ENCODE assay signal across 18 mouse cellular contexts in the genomic region with DNA sequence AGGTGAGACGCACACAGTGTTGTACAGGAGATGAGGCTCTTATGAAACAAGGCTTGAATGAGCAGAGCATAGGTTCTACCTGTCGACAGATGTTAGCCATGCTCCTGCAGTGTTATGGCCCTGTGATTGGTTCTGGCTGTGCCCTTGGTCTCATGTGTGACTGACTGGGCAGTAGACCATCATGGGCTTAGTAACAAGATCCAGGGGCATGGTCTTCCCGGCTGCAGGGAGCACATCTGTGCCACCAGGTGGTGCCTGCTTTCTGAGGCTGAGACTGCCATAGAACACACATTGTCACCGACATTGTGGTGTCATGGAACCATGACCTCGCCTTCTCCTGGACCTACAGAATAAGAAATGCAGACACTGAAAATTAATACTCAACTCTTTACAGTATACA. TPM values are rescaled to one million over a fixed set of nuclear protein-coding genes. Genes with fewer than 3 reads are reported as not detected.
DNase-seq lines count a peak whose midpoint lies in the region; ATAC-seq and TF ChIP-seq lines count a peak whose summit lies in the region.
"Had no signal": no experiment of that assay in that cellular context is flagged by ENCODE, and none has a peak within 500 bp of the region (broad histone marks: within the 10 kb centered on the region; RNA-seq: fewer than 3 reads in every experiment).

No protein-coding gene starts in this region.

- WGBS in hindbrain, postnatal 0 days, result 72% methylated on average over 5 of the region's 5 CpGs
- WGBS in hindbrain, embryonic 14.5 days, result 75% methylated on average over 5 of the region's 5 CpGs
- 74% methylated on average over 5 of the region's 5 CpGs for WGBS in lung, postnatal 0 days

- H3K9ac ChIP-seq in hindbrain, postnatal 0 days (replicated peaks; ENCODE audit: low read length), result no peak overlapping the region
- no peak overlapping the region for H3K9ac ChIP-seq in hindbrain, embryonic 14.5 days
- H3K9ac ChIP-seq in lung, postnatal 0 days (replicated peaks; ENCODE audit: low read depth), result no peak overlapping the region
- H3K9ac ChIP-seq: embryonic facial prominence, embryonic 15.5 days; forebrain, embryonic 12.5 days; neural tube, embryonic 15.5 days had no signal

- no peaks in the 10 kb centered on the region for H3K4me1 ChIP-seq in hindbrain, postnatal 0 days (ENCODE audit: insufficient read depth, low read length)
- H3K4me1 ChIP-seq in hindbrain, embryonic 14.5 days (replicated peaks; ENCODE audit: control insufficient read depth, insufficient read depth, low read length), result no peaks in the 10 kb centered on the region
- no peaks in the 10 kb centered on the region for H3K4me1 ChIP-seq in lung, postnatal 0 days (ENCODE audit: insufficient read depth, low read depth, low read length)
- no peaks in the 10 kb centered on the region for H3K4me1 ChIP-seq in embryonic fibroblast, embryonic 13.5 days (ENCODE audit: control insufficient read depth, insufficient read depth, low read length)
- H3K4me1 ChIP-seq: embryonic facial prominence, embryonic 15.5 days; forebrain, embryonic 12.5 days; neural tube, embryonic 15.5 days had no signal

- TF ChIP-seq CTCF in hindbrain, postnatal 0 days (IDR thresholded peaks at IDR 0.05; ENCODE audit: low read depth), result peak; percentile 28; the same call in 1 of the 2 replicates
- peak; percentile 34 for TF ChIP-seq CTCF in lung, postnatal 0 days (IDR thresholded peaks at IDR 0.05)
- TF ChIP-seq CTCF in embryonic fibroblast, embryonic 13.5 days (IDR thresholded peaks at IDR 0.05; ENCODE audit: borderline replicate concordance, insufficient read depth, low read length), result 0 out of 2 replicates have a peak, but pooled peaks have one; percentile 8

- H3K4me3 ChIP-seq in hindbrain, postnatal 0 days (ENCODE audit: low read length), result no peak overlapping the region
- H3K4me3 ChIP-seq in hindbrain, embryonic 14.5 days (replicated peaks; ENCODE audit: low read length), result no peak overlapping the region
- H3K4me3 ChIP-seq in lung, postnatal 0 days (ENCODE audit: low read depth, low read length), result no peak overlapping the region
- no peak overlapping the region for H3K4me3 ChIP-seq in embryonic fibroblast, embryonic 13.5 days (ENCODE audit: insufficient read depth, low read length)
- H3K4me3 ChIP-seq: embryonic facial prominence, embryonic 15.5 days; forebrain, embryonic 12.5 days; neural tube, embryonic 15.5 days had no signal

- no peak overlapping the region for H3K4me2 ChIP-seq in hindbrain, postnatal 0 days (ENCODE audit: low read depth, low read length)
- no peak overlapping the region for H3K4me2 ChIP-seq in hindbrain, embryonic 14.5 days (replicated peaks)
- H3K4me2 ChIP-seq in lung, postnatal 0 days (replicated peaks; ENCODE audit: low read depth, low read length), result no peak overlapping the region
- H3K4me2 ChIP-seq: embryonic facial prominence, embryonic 15.5 days; forebrain, embryonic 12.5 days; heart, embryonic 11.5 days; neural tube, embryonic 15.5 days had no signal

- H3K36me3 ChIP-seq in hindbrain, postnatal 0 days (ENCODE audit: insufficient read depth, low read length), result peaks cover 35% of the 10 kb centered on the region
- peaks cover 64% of the 10 kb centered on the region for H3K36me3 ChIP-seq in hindbrain, embryonic 14.5 days (replicated peaks; ENCODE audit: control insufficient read depth, insufficient read depth)
- peaks cover 30% of the 10 kb centered on the region for H3K36me3 ChIP-seq in lung, postnatal 0 days (ENCODE audit: insufficient read depth, low read length)

- no peaks in the 10 kb centered on the region for H3K27me3 ChIP-seq in hindbrain, postnatal 0 days (ENCODE audit: insufficient read depth, low read length)
- H3K27me3 ChIP-seq in hindbrain, embryonic 14.5 days (ENCODE audit: control insufficient read depth, insufficient read depth, low read length), result no peaks in the 10 kb centered on the region
- H3K27me3 ChIP-seq in lung, postnatal 0 days (replicated peaks; ENCODE audit: insufficient read depth, low read length), result no peaks in the 10 kb centered on the region
- H3K27me3 ChIP-seq: embryonic facial prominence, embryonic 15.5 days; forebrain, embryonic 12.5 days; neural tube, embryonic 15.5 days had no signal

- no peaks in the 10 kb centered on the region for H3K9me3 ChIP-seq in hindbrain, postnatal 0 days (ENCODE audit: low read length)
- H3K9me3 ChIP-seq in hindbrain, embryonic 14.5 days (ENCODE audit: control insufficient read depth, low read length), result no peaks in the 10 kb centered on the region
- no peaks in the 10 kb centered on the region for H3K9me3 ChIP-seq in lung, postnatal 0 days (ENCODE audit: low read length)
- H3K9me3 ChIP-seq: embryonic facial prominence, embryonic 15.5 days; forebrain, embryonic 12.5 days; neural tube, embryonic 15.5 days had no signal

- no peak for ATAC-seq in CD4-positive, CD25-positive, alpha-beta regulatory T cell, adult 4 months
- no peak for ATAC-seq in hindbrain, postnatal 0 days
- ATAC-seq in hindbrain, embryonic 14.5 days (ENCODE audit: low FRiP score), result no peak
- no peak for ATAC-seq in lung, postnatal 0 days
- no peak for ATAC-seq in activated CD4-positive, CD25-positive, alpha-beta regulatory T cell, adult 4 months
- ATAC-seq: inflammation-experienced regulatory T-cells, adult 6 months had no signal

- no peak for TF ChIP-seq EP300 in lung, postnatal 0 days (IDR thresholded peaks at IDR 0.05)

- DNase-seq in CD4-positive, CD25-positive, alpha-beta regulatory T cell, adult 2 months (ENCODE audit: low read depth, low spot score), result peak; percentile 26
- DNase-seq in hindbrain, postnatal 0 days (ENCODE audit: low spot score), result no peak
- no peak for DNase-seq in hindbrain, embryonic 14.5 days (ENCODE audit: low spot score)
- DNase-seq in lung, postnatal 0 days (ENCODE audit: low spot score), result no peak
- no peak for DNase-seq in lung, postnatal 36 days
- DNase-seq: adrenal gland, adult 8-10 months; cerebellum, adult 18-20 months; lung, adult 2 months; right cerebral cortex, adult 18-20 months; spleen, adult 18-20 months had no signal

- TF ChIP-seq POLR2A in embryonic fibroblast, embryonic 13.5 days (IDR thresholded peaks at IDR 0.05; ENCODE audit: low read depth, low read length), result no peak

- H3K27ac ChIP-seq in hindbrain, postnatal 0 days, result no peak overlapping the region
- H3K27ac ChIP-seq in hindbrain, embryonic 14.5 days, result no peak overlapping the region
- no peak overlapping the region for H3K27ac ChIP-seq in lung, postnatal 0 days (ENCODE audit: low read length)
- no peak overlapping the region for H3K27ac ChIP-seq in embryonic fibroblast, embryonic 13.5 days (ENCODE audit: insufficient read depth, low read length)
- H3K27ac ChIP-seq: embryonic facial prominence, embryonic 15.5 days; forebrain, embryonic 12.5 days; neural tube, embryonic 15.5 days had no signal

RNA-seq across cellular contexts. Expression of a gene that starts 25.8 kb away (rescaled TPM):
- 1 to 10 TPM; 5.4 to 7.5 TPM for polyA plus RNA-seq in CD4-positive, CD25-positive, alpha-beta regulatory T cell, adult 4 months (2017; shearing (Covaris generic))
- total RNA-seq in hindbrain, postnatal 0 days (2014; rRNA removed), result 8.4 and 10.1 TPM in 2 replicates
- 5.9 and 6.7 TPM in 2 replicates for polyA plus RNA-seq in hindbrain, postnatal 0 days (2015; fragmentation: Nextera tagmentation; extraction: Ambion mirVana)
- polyA plus RNA-seq in hindbrain, embryonic 14.5 days (2014; fragmentation: Nextera tagmentation; extraction: Ambion mirVana), result 10.9 and 13.6 TPM in 2 replicates
- 2.3 and 2.4 TPM in 2 replicates for polyA plus RNA-seq in lung, postnatal 0 days (2015; fragmentation: Nextera tagmentation; extraction: Ambion mirVana)
- 3.1 and 3.6 TPM in 2 replicates for polyA plus RNA-seq in embryonic fibroblast, embryonic 13.5 days (2011; ENCODE audit: insufficient read length, low read depth, missing spikeins)
- polyA plus RNA-seq in activated CD4-positive, CD25-positive, alpha-beta regulatory T cell, adult 4 months (2017; shearing (Covaris generic)), result 1 to 10 TPM; 4.3 to 5.2 TPM

RNA-seq across cellular contexts. Expression of a gene that starts 41.6 kb away (rescaled TPM):
- 1 to 10 TPM; 2.1 to 2.8 TPM for polyA plus RNA-seq in CD4-positive, CD25-positive, alpha-beta regulatory T cell, adult 4 months (2017; shearing (Covaris generic))
- total RNA-seq in hindbrain, postnatal 0 days (2014; rRNA removed), result 6.4 and 6.7 TPM in 2 replicates
- 2.8 and 3.5 TPM in 2 replicates for polyA plus RNA-seq in hindbrain, postnatal 0 days (2015; fragmentation: Nextera tagmentation; extraction: Ambion mirVana)
- 4.3 and 4.5 TPM in 2 replicates for polyA plus RNA-seq in hindbrain, embryonic 14.5 days (2014; fragmentation: Nextera tagmentation; extraction: Ambion mirVana)
- polyA plus RNA-seq in lung, postnatal 0 days (2015; fragmentation: Nextera tagmentation; extraction: Ambion mirVana), result 4.1 and 5.8 TPM in 2 replicates
- 17.4 and 21.7 TPM in 2 replicates for polyA plus RNA-seq in embryonic fibroblast, embryonic 13.5 days (2011; ENCODE audit: insufficient read length, low read depth, missing spikeins)
- polyA plus RNA-seq in activated CD4-positive, CD25-positive, alpha-beta regulatory T cell, adult 4 months (2017; shearing (Covaris generic)), result 1 to 10 TPM; 1.0 to 1.5 TPM

RNA-seq across cellular contexts. Expression of a gene that starts 47.3 kb away (rescaled TPM):
- polyA plus RNA-seq in CD4-positive, CD25-positive, alpha-beta regulatory T cell, adult 4 months (2017; shearing (Covaris generic)), result 10 to 100 TPM in 1 of 2 experiments, 1 to 10 TPM in 1; 8.6 to 11.9 TPM
- total RNA-seq in hindbrain, postnatal 0 days (2014; rRNA removed), result 2.8 and 5.4 TPM in 2 replicates
- 4.0 and 4.2 TPM in 2 replicates for polyA plus RNA-seq in hindbrain, postnatal 0 days (2015; fragmentation: Nextera tagmentation; extraction: Ambion mirVana)
- 10.3 and 12.2 TPM in 2 replicates for polyA plus RNA-seq in hindbrain, embryonic 14.5 days (2014; fragmentation: Nextera tagmentation; extraction: Ambion mirVana)
- 3.8 and 4.0 TPM in 2 replicates for polyA plus RNA-seq in lung, postnatal 0 days (2015; fragmentation: Nextera tagmentation; extraction: Ambion mirVana)
- 1.8 and 2.8 TPM in 2 replicates for polyA plus RNA-seq in embryonic fibroblast, embryonic 13.5 days (2011; ENCODE audit: insufficient read length, low read depth, missing spikeins)
- 1 to 10 TPM; 4.9 to 5.5 TPM for polyA plus RNA-seq in activated CD4-positive, CD25-positive, alpha-beta regulatory T cell, adult 4 months (2017; shearing (Covaris generic))
